Mouse (Mus musculus) liver, embryonic 18 days (tissue): Measurements from ENCODE around the gene Tekt5. TPM values are rescaled to one million over a fixed set of nuclear protein-coding genes. Genes with fewer than 3 reads are reported as not detected.

ENCODE experiments used
- polyA plus RNA-seq: library from polyadenylated mRNA; depleted of rRNA; stranded (reverse); fragments of >200 nt; gene quantifications from 2 replicates; pipeline ENCODE4 v1.2.3, GENCODE M21; 2012; rRNA removed

Tekt5 gene
- polyA plus RNA-seq = 0.05 and 0.13 TPM in 2 replicates

DNA sequence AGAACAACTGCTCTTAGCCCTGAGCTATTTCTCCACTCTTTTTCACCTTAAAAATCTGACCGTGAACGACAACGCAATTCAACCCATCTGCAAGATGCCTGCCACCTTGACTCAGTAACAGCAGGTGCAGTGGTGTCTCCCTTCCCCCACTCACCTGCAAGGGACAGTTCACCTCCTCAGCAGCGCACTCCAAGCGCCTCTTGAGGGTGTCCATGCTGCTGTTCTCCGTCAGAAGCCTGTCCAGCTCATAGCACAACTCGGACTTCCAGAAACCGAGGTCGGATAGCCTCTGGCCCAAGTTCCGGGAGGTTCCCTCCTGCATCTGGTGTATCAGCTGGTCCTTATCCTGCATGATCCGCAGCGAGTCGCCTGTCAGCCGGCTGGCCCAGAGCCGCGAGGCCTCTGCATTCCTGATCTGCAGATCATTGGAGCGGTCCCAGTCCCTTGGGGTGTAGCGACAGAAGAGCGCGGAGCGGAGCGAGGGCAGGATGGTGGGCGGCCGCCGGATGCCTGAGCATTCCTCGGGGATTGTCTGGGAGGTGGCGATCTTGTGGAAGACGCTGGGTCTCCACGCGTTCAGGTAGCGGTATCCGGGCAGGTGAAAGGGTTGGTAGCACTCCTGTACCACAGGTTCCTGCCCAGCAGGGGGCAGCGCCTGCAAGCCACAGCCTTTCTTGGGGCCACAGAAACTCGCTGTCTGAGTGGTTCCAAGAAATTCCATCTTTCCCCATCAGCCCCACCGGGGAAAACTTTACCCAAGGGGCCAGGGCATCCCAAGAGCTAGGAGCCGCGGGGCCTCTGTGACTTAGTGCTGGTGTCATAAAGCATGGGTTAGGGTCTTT is at the start of gene Tekt5:
TSS of gene Tekt5 (minus strand) at position 792 of the 842 bp plus-strand sequence.

DNA sequence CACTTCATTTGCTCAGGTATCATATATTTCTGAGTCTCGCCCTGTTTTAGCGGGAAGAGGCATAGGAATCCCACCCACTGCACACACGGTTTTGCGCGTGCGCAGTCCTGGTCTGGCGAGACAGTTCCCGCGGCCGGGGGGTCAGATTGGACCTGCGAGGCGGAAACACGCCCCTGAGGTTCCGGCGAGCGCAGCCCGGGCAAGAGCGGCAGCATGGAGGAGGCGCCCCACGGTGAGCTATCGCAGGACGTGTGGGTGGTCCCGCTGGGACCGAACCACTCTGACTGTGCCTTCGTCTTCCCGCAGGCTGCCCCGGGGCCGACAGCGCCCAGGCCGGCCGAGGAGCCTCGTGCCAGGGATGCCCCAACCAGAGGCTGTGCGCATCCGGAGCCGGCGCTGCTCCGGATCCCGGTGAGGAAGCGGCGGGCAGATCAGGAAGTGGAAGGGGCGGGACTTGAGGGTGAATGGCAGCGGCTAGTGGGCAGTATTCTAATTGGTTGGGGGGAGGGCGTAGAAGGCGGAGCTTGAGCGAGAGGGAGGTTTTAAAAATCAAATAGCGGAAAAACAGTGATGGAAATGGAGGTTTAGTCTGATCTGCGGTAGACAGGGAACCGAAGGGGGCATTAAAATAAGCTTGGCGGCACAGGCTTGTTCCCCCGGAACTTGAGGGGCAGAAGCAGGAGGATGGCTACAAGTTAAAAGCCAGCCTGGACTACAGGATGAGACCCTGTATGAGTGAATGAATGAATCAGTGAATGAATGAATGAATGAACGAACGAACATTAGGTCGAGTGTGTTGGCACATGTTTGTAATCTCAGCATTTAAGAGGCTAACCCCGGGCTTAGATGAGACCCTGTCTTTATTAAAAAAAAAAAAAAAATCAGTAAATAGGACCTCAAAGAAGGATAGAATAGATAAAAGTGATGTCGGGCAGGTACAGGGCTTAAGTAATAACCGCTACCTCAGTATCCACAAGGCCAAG is 16.8 kb upstream of the Tekt5 start, which contains the start of gene Nubp1:
TSS of gene Nubp1 (plus strand) at position 185 of the 983 bp plus-strand sequence.

DNA sequence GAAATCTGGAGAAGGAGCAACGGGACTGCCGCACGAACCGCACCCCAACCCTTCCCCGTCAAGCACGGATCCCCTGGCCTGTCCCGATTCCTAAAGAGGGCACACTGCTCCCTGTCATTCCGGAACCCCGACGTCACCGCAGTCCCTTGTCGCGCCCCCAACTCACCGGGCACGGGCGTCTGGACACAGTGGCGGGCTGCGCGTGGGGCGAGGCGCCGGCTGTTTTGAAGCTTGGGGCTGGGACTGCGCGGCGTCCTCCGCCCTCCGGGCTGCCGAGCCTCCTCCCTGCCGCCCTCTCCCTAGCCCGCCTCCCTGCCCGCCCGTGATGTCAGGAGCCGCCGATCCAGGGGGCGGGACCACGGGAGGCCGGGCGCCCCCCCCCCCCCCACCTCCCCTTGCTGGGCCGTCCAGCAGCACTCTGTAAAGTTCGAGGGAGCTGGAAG is 81.6 kb downstream of the Tekt5 start, which contains the start of gene Emp2:
TSS of gene Emp2 (minus strand) at position 323 of the 443 bp plus-strand sequence.

Other genes with a start within 250 kb of the Tekt5 start
- gene Rpl39l, start 225.3 kb downstream of the Tekt5 start, polyA plus RNA-seq = 0.08 and 0.60 TPM in 2 replicates
- gene Atf7ip2, start 202.8 kb downstream of the Tekt5 start, polyA plus RNA-seq = 0.03 and 0.05 TPM in 2 replicates
- 3.8 and 4.3 TPM in 2 replicates for gene Emp2, start 81.5 kb downstream of the Tekt5 start, polyA plus RNA-seq
- gene Nubp1, start 16.5 kb upstream of the Tekt5 start, polyA plus RNA-seq = 13.0 and 13.8 TPM in 2 replicates
- gene Tvp23a, start 51.9 kb upstream of the Tekt5 start, polyA plus RNA-seq = 0.20 TPM in 2 replicates
- gene Ciita, start 84.6 kb upstream of the Tekt5 start, polyA plus RNA-seq = 0.12 TPM in 2 replicates
- gene Dexi, start 147.6 kb upstream of the Tekt5 start, polyA plus RNA-seq = 4.8 and 4.9 TPM in 2 replicates
- gene Clec16a, start 149.8 kb upstream of the Tekt5 start, polyA plus RNA-seq = 2.8 and 4.0 TPM in 2 replicates